Mouse (Mus musculus): ENCODE data around the gene Tmem211. TPM values are rescaled to one million over a fixed set of nuclear protein-coding genes. Genes with fewer than 3 reads are reported as not detected.
A peak's percentile ranks its signal among the peaks of the same experiment; 100 is the strongest.

Tmem211 gene
- total RNA-seq, 2 experiments from 2014 or later = not detected

DNA sequence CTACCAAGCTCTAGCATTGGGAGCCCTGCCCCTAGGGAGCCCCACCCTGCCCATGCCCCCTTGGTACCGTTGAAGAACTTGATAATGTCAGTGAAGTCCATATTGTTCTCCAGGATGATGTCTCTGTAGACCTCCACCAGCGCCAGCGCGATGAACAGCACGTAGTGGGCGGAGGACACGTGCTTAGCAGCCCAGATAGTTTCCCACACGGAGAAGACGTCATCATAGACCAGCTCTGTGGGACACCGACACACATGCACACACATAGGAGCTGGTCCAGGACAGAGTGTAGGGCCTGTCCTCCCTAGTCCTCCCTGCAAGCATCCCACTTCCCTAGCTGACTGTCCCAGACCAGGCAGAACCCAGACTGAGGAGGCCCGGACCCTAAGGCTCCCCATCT lies 24.1 kb downstream of the Tmem211 start:
- peak; percentile 37 to 55 for DNase-seq (ENCODE audit: low spot score in 2 of 2)
- intact Hi-C loops (cut with DNase I) = no loop called here

DNA sequence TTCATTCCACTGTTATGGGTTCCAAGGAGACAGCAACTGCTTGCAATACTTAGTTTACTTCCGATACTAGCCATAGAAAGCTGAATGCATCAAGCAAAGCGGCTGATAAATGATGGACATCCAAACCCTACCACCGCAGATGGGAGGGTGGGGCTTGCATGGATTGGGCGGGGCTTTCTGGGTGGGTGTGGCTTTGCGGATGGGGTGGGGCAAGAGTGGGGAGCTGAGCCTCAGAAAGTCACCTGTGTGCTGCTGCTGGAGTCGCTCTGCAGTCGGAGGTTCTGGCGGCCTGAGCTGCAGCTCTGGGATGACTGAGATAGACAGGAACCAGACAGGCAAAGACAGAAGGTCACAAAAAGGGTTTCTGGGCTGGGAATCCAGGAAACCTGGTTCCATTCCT lies 38.9 kb downstream of the Tmem211 start:
- intact Hi-C loops (cut with DNase I) = no loop called here
- no peak for DNase-seq (ENCODE audit: low spot score in 2 of 2)

DNA sequence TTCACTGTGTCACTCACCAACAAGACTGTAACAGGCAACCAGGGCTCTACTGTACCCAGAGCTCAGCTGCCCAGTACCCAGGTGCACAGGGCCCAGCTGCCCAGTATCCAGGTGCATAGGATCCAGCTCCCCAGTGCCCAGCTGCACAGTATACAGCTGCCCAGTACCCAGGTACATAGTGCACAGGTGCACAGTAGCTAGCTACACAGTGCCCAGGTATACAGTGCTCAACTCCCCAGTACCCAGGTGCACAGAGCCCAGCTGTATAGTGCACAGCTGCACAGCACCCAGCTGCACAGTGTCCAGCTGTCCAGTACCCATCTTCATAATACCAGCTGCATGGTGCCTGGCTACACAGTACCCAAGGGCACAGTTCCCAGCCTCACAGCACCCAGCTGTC lies 41.5 kb downstream of the Tmem211 start:
- no peak for DNase-seq (ENCODE audit: low spot score in 2 of 2)
- intact Hi-C loops (cut with DNase I) = no loop called here

DNA sequence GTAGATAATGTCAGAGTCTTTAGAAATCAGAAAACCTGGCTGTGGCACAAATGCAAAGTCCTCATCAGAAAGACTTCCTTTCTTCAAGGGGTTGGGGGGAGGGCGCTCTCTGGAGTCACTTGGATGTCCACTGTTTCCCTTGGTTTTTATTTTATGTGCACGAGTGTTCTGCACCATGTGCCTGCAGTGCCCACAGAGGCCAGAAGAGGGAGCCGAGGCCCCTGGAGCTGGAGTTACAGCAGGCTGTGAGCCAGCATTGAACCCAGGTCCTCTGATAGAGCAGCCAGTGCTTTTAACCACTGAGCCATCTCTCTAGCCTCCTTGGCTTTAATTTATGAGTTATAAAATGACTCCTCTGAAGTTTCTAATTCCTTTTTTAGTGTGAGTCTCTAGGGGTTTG lies 43.3 kb downstream of the Tmem211 start:
- intact Hi-C loops (cut with DNase I) = no loop called here
- no peak for DNase-seq (ENCODE audit: low spot score in 2 of 2)

- intact Hi-C loops (cut with DNase I) = loop anchor here (1.0 kb wide), 1 partner anchor 29 kb away; no protein-coding TSS in a partner anchor
- DNase-seq (ENCODE audit: low spot score in 2 of 2) = peak; percentile 74 to 90
Observed at GRCm38 (mm10) chr5:113271207-113271811, 44.6 kb downstream of the Tmem211 start.

DNA sequence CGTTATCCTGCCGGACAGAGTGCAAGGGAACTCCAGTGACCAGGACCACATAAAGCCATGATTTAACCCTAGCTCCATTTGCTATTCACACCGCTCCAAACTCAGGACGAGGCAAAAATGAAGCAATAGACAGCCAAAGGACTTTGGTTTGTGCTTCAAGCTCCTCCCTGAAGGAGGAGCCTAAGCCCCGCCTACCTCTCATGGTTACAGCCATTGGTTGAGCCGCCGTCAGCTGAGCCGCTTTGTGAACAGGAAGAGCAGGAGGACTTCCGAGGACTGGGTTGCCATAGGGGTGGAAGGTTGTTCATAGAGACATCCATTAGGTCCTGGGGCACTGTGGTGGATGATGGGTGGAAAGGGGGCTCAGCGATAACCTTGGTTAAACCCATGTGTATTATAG lies 49.1 kb downstream of the Tmem211 start:
- intact Hi-C loops (cut with DNase I) = no loop called here
- peak in 1 of 2 experiments; percentile 52 for DNase-seq (ENCODE audit: low spot score in 2 of 2)

- intact Hi-C loops (cut with DNase I) = no loop called here
- DNase-seq (ENCODE audit: low spot score in 2 of 2) = peak in 1 of 2 experiments; percentile 75
Observed at GRCm38 (mm10) chr5:113280138-113280856, 53.6 kb downstream of the Tmem211 start.

DNA sequence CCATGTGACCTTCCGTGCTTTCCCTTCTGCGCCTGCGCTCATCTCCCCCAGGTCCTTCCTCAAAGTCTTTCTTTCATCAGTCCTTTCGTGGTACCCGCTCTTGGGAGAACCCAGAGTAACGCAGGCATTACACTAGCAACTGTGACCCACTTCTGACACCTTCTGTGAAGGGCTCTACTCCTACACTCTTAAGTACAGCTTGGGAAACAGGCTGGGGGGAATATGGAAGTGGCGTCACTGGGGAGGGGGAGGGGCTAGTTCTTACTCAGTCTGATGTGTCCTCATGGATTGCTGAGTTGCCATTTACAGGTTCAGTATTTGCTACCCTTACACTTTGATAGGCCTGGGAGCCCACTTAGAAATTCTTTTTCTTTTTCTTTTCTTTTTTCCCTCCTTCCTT lies 54.8 kb downstream of the Tmem211 start:
- intact Hi-C loops (cut with DNase I) = no loop called here

DNA sequence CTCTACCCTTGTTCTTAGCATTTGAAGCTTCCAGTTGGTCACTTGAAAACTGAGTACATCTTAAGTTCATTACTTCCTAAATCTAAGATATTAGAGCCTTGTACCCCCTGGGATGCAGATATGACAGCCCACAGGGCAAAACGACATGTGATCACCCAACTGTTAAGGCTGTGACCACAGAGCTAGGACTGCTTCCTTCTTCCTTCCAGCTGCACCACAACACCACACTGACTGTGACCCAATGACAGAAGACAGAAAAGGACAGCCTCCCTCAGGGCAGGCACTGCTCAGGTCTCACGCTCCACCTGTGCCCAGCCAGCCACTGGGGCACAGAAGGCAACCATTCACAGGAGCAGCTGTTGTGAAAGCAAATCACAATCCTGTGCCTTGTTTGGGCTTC lies 57.0 kb downstream of the Tmem211 start:
- no peak for DNase-seq (ENCODE audit: low spot score in 2 of 2)
- intact Hi-C loops (cut with DNase I) = no loop called here

More for the DNA sequence above, 54.8 kb downstream of the Tmem211 start:
- DNase-seq (ENCODE audit: low spot score in 2 of 2) = no peak

- no peak for DNase-seq (ENCODE audit: low spot score in 2 of 2)
- intact Hi-C loops (cut with DNase I) = no loop called here
Observed at GRCm38 (mm10) chr5:113285541-113285940, 58.8 kb downstream of the Tmem211 start.

DNA sequence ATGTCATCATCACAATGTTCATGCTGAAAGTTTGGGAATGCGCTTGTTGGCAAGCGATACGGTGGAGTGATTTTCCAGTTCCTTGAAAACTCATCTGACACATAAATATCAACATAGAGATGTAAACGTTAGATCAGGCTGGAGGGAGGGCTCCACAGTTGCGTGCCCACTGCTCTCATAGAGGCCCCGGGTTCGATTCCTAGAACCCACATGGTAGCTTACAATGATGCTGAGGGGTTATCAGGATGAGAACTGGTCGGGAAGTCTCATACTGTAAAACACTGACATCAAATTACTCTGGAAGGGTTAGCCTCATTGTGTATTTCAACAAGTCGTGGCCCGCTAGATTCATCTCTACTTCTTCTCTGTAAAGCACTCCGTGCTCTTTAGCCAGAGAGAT lies 59.3 kb downstream of the Tmem211 start:
- no peak for DNase-seq (ENCODE audit: low spot score in 2 of 2)
- intact Hi-C loops (cut with DNase I) = loop anchor here (2.0 kb wide), 1 partner anchor 25 kb away; the partner anchor contains the start of gene Sgsm1

DNA sequence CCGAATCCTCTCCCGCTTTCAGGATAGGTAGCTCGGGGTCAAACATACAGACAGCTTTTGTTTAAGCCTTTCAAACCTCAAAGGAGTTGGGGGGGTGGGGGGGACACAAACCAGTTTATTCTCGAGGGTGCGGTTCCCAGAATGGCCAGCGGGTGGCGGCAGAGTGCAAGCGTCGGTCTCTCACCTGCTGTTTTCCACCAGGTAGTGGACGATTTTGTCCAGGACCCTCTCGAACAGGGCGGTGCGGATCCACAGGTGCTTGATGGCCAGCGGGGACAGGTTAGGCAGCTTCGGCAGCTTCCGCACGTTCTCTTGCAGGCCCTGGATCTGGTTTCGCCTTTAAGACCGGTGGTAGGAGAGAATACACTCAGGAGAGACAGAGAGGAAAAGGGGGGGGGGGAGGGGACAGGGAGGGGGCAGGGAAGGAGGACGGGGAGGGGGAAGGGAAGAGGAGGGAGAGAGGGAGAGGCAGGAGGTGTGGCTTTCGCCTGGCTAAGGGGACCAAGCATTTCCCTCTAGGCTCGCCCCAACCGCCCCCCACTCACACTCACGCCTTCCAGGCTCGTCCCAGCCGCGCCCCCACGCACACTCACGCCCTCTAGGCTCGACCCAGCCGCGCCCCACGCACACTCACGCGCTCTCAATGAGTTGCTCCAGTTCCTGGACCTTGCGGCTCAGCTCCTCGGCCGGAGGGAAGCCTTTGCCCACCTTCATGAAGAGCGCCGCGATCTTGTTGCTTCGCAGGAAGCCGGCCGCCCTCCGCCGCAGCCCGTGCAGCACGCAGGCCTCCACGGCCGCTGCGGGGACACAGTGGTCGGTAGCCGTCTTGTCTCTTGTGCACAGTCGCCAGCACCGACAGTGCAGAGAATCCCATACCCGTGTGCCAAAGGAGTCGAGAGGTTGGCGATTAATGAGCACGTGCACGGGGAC lies 60.1 kb downstream of the Tmem211 start:
- DNase-seq (ENCODE audit: low spot score in 2 of 2) = peak; percentile 70 to 83
- intact Hi-C loops (cut with DNase I) = loop anchor here (2.0 kb wide), 1 partner anchor 24 kb away; the partner anchor contains the start of gene Sgsm1

DNA sequence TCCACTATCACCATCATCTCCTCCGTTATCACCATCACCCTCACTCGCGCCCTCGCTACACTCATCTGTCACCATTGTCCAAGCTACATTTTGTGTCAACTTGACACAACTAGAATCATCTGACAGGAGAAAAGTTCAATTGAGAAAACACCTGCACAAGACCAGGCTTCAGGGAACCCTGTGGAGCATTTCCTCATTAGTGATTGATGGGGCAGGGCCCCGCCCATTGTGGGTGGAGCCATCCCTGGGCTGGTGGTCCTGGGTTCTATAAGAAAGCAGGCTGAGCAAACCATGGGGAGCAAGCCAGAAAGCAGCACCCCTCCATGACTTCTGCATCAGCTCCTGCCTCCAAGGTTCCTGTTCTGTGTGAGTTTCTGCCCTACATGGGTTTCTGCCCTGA lies 61.1 kb downstream of the Tmem211 start:
- no peak for DNase-seq (ENCODE audit: low spot score in 2 of 2)
- intact Hi-C loops (cut with DNase I) = loop anchor here (2.0 kb wide), 1 partner anchor 23 kb away; the partner anchor contains the start of gene Sgsm1

GRCm38 (mm10) chr5:113288490-113288889 lies 61.8 kb downstream of the Tmem211 start:
- no peak for DNase-seq (ENCODE audit: low spot score in 2 of 2)
- intact Hi-C loops (cut with DNase I) = no loop called here

Other genes with a start within 250 kb of the Tmem211 start
- 10 to 100 TPM; 59.1 to 59.7 TPM for gene Grk3, start 211.1 kb upstream of the Tmem211 start, total RNA-seq (2021)
- not detected for gene Crybb2, start 156.8 kb upstream of the Tmem211 start, total RNA-seq (2021)
- 1 to 10 TPM; 3.4 to 4.2 TPM for gene Crybb3, start 145.3 kb upstream of the Tmem211 start, total RNA-seq (2021)
- 10 to 100 TPM; 55.8 to 63.6 TPM for gene 2900026A02Rik, start 5.7 kb upstream of the Tmem211 start, total RNA-seq (2021)
- 100 to 1,000 TPM; 100 to 110 TPM for gene Sgsm1, start 83.9 kb downstream of the Tmem211 start, total RNA-seq (2021)
- not detected for gene Aym1, start 130.4 kb downstream of the Tmem211 start, total RNA-seq (2021)